9 mouse cellular contexts compared by ENCODE assay signal in the genomic region with DNA sequence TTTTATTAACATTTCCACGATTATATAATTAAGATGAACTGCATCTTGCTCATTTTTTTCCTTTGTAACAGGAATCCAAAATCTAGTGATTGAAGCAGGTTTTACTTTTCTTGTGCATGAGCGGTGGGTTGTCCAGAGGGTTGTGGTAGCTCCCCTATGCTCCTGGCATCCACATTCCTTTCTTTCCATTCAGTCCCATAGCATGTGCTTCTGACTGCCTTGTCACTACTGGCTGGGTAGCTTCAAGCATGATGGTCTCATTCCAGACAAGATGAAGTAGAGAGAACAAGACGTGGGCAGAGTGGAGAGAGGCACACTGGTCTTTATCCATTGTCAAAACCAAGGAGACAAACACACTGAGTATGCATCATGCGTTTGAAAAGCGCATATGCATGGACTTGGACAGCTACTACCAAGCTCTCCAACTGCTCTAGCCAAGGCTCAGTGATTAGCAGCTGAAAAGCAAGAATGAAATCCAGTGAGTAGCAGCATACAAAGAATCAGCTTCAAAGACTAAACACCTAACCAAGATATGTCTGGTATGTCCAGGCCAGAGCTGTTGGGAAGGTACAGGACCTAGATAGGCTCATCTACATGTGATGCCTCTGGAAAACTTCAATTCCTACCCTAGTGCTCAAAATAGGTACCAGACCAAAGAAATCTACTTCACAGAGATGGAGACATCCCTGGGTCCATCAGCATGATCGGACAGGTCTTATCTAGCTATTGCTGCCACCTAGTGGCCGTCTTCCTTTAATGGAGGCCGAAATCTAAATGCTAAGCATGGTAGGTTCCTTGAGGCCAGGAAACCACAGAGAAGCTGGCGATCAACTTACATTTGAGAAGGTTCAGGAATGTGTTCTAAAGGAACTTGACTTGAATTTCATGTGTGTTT. TPM values are rescaled to one million over a fixed set of nuclear protein-coding genes. Genes with fewer than 3 reads are reported as not detected.
DNase-seq lines count a peak whose midpoint lies in the region; ATAC-seq lines count a peak whose summit lies in the region.
"Had no signal": no experiment of that assay in that cellular context is flagged by ENCODE, and none has a peak within 500 bp of the region (broad histone marks: within the 10 kb centered on the region; RNA-seq: fewer than 3 reads in every experiment).

No protein-coding gene starts in this region.

- peak; percentile 92 for DNase-seq in R1 (ENCODE audit: low read depth, low spot score)
- peak; percentile 95 to 97 for DNase-seq in cerebellum, postnatal 10 days
- DNase-seq in frontal cortex, postnatal 25 days (ENCODE audit: low spot score in 2 of 2) = peak; percentile 66 to 82
- peak; percentile 66 to 90 for DNase-seq in layer of hippocampus, postnatal 25 days (ENCODE audit: extremely low spot score in 1 of 2, low spot score in 1 of 2)
- peak; percentile 87 for DNase-seq in lung, postnatal 14 days
- DNase-seq in retina, embryonic 14.5 days (ENCODE audit: low spot score) = peak; percentile 98
- peak; percentile 39 for DNase-seq in urinary bladder, postnatal 10 days (ENCODE audit: low spot score)

- no peak overlapping the region for H3K4me3 ChIP-seq in hindbrain, embryonic 16.5 days (ENCODE audit: low read length)
- H3K4me3 ChIP-seq: megakaryocyte, embryonic 14.5 days had no signal

- H3K4me1 ChIP-seq in hindbrain, embryonic 16.5 days (ENCODE audit: control insufficient read depth, insufficient read depth, low read depth, low read length) = peaks cover 8% of the 10 kb centered on the region

- no peak overlapping the region for H3K4me2 ChIP-seq in hindbrain, embryonic 16.5 days (ENCODE audit: low read length)

- 52% methylated on average over 9 of the region's 9 CpGs for WGBS in hindbrain, embryonic 16.5 days

- no peaks in the 10 kb centered on the region for H3K27me3 ChIP-seq in hindbrain, embryonic 16.5 days (replicated peaks; ENCODE audit: control insufficient read depth, insufficient read depth, low read length)
- H3K27me3 ChIP-seq: megakaryocyte, embryonic 14.5 days had no signal

- ATAC-seq in hindbrain, embryonic 16.5 days = peak; percentile 86

- H3K9ac ChIP-seq in hindbrain, embryonic 16.5 days (ENCODE audit: low read depth, low read length) = no peak overlapping the region

- H3K27ac ChIP-seq in hindbrain, embryonic 16.5 days (ENCODE audit: low read depth, low read length) = no peak overlapping the region

- H3K9me3 ChIP-seq in hindbrain, embryonic 16.5 days (ENCODE audit: control insufficient read depth, low read length) = no peaks in the 10 kb centered on the region
- H3K9me3 ChIP-seq: megakaryocyte, embryonic 14.5 days had no signal

- no peaks in the 10 kb centered on the region for H3K36me3 ChIP-seq in hindbrain, embryonic 16.5 days (ENCODE audit: control insufficient read depth, insufficient read depth, low read length)

RNA-seq across cellular contexts. Expression of gene Slc25a36, which starts 42.5 kb away (rescaled TPM):
- polyA plus RNA-seq in hindbrain, embryonic 16.5 days (2015; fragmentation: Nextera tagmentation; extraction: Ambion mirVana) = 66.9 and 70.2 TPM in 2 replicates
- 10 to 100 TPM; 65.2 to 89.2 TPM for total RNA-seq in layer of hippocampus, postnatal 25 days (2021)

RNA-seq across cellular contexts. Expression of gene Spsb4, which starts 49.8 kb away (rescaled TPM):
- polyA plus RNA-seq in hindbrain, embryonic 16.5 days (2015; fragmentation: Nextera tagmentation; extraction: Ambion mirVana) = 39.8 and 42.4 TPM in 2 replicates
- 1 to 10 TPM; 5.1 to 6.1 TPM for total RNA-seq in layer of hippocampus, postnatal 25 days (2021)

Comparison
In these comparisons a context has a peak if more than half of its experiments do, and no peak if none do; other contexts are left out.
1. DNase-seq: peak in every context shown above with its lines; median percentile 98 in retina, embryonic 14.5 days; 96 in cerebellum, postnatal 10 days; 92 in R1; 87 in lung, postnatal 14 days; 78 in layer of hippocampus, postnatal 25 days; 74 in frontal cortex, postnatal 25 days; 39 in urinary bladder, postnatal 10 days.